Mouse (Mus musculus): ENCODE measurements around the gene 4933405L10Rik.

- TF ChIP-seq CTCF (IDR thresholded peaks at IDR 0.05; ENCODE audit: low read depth): no peak
- TF ChIP-seq EP300 (IDR thresholded peaks at IDR 0.05; ENCODE audit: low read depth): no peak
Observed at GRCm38 (mm10) chr8:105692449-105693182, 14.8 kb upstream of the 4933405L10Rik start.
